Mouse (Mus musculus) stomach, postnatal 0 days (tissue): ENCODE measurements around the gene Rab4b. TPM values are rescaled to one million over a fixed set of nuclear protein-coding genes. Genes with fewer than 3 reads are reported as not detected.

Experiments used
- ATAC-seq: fragments of 200-750 bp; cut with Nextera tagmentation; 2 replicates; pipeline ENCODE4 v1.8.0; 2017; ENCODE audit not compliant: low FRiP score, low TSS enrichment
- DNase-seq: peaks from one replicate; pipeline ENCODE4 v3.0.0-alpha.2; 2016; ENCODE audit warnings: low spot score
- H3K27ac ChIP-seq: fragments of 300-500 bp; sonication (generic); replicated peaks from 2 replicates; pipeline ENCODE4 v1.5.1; 2014; ENCODE audit warnings: mild to moderate bottlenecking, control low read depth
- H3K27me3 ChIP-seq: fragments of 300-500 bp; sonication (generic); 2 replicates; pipeline ENCODE4 v1.6.1; 2014; ENCODE audit warnings: low read length; ENCODE audit not compliant: control insufficient read depth, insufficient read depth
- H3K36me3 ChIP-seq: fragments of 300-500 bp; sonication (generic); 2 replicates; pipeline ENCODE4 v1.6.1; 2014; ENCODE audit warnings: low read length, mixed read lengths; ENCODE audit not compliant: control insufficient read depth, insufficient read depth
- H3K4me1 ChIP-seq: fragments of 300-500 bp; sonication (generic); replicated peaks from 2 replicates; pipeline ENCODE4 v1.6.1; 2014; ENCODE audit warnings: antibody characterized with exemption; ENCODE audit not compliant: control insufficient read depth, insufficient read depth
- H3K4me2 ChIP-seq: fragments of 300-500 bp; sonication (generic); replicated peaks from 2 replicates; pipeline ENCODE4 v1.6.1; 2014; ENCODE audit warnings: low read depth, mild to moderate bottlenecking, control low read depth, moderate library complexity
- H3K4me3 ChIP-seq: fragments of 300-500 bp; sonication (generic); 2 replicates; pipeline ENCODE4 v1.5.1; 2014; ENCODE audit warnings: low read depth, low read length, control low read depth
- H3K9ac ChIP-seq: fragments of 300-500 bp; sonication (generic); 2 replicates; pipeline ENCODE4 v1.6.1; 2014; ENCODE audit warnings: mild to moderate bottlenecking, low read length, control low read depth, mixed read lengths
- H3K9me3 ChIP-seq: fragments of 300-500 bp; sonication (generic); 2 replicates; pipeline ENCODE4 v1.6.1; 2016; ENCODE audit warnings: low read length; ENCODE audit not compliant: control insufficient read depth
- CTCF ChIP-seq: IDR thresholded peaks from 2 replicates; pipeline ENCODE4 v1.5.1; 2016; ENCODE audit warnings: antibody characterized with exemption, low read depth, mild to moderate bottlenecking, moderate library complexity
- EP300 ChIP-seq: optimal IDR thresholded peaks from 2 replicates; pipeline ENCODE3; 2016; ENCODE audit warnings: antibody characterized with exemption
- WGBS: fragments of 180-500 bp; shearing (Covaris S2); extraction: QIAGEN DNeasy Blood & Tissue Kit; methylation state at CpG from one replicate; pipeline ENCODE4 v1.1.7; 2014; 5-methylcytosine and 5-hydroxymethylcytosine counted together
- polyA plus RNA-seq: library from polyadenylated mRNA; unstranded; fragments of >200 nt; fragmentation: Nextera tagmentation; extraction: Ambion mirVana; gene quantifications from 2 replicates; pipeline ENCODE4 v1.2.1, GENCODE M21; 2015

Rab4b gene
- 70.7 and 72.2 TPM in 2 replicates for polyA plus RNA-seq

- H3K27ac ChIP-seq, result peak within 1 kb of the TSS; percentile 93
- peak within 1 kb of the TSS; percentile 72 for H3K4me3 ChIP-seq
- peak within 1 kb of the TSS; percentile 68 for H3K9ac ChIP-seq
- peak; percentile 100 for DNase-seq
- H3K4me2 ChIP-seq, result peak within 1 kb of the TSS; percentile 55
- H3K9me3 ChIP-seq, result no peaks in the 10 kb centered on the region
- H3K36me3 ChIP-seq, result peaks cover 4% of the 10 kb centered on the region; the same call in 1 of the 2 replicates
- H3K27me3 ChIP-seq, result no peaks in the 10 kb centered on the region
- TF ChIP-seq CTCF (peak; percentile 79), EP300 (peak; percentile 50)
- ATAC-seq, result peak; percentile 98
- under 1% methylated on average over 50 of the region's 53 CpGs for WGBS
- no peaks in the 10 kb centered on the region; the same call in 1 of the 2 replicates for H3K4me1 ChIP-seq
Measured at GRCm38 (mm10) chr7:27178324-27179216, at the start of gene Rab4b. Gene Rab4b, minus strand, starts transcription at chr7:27178896.

GRCm38 (mm10) chr7:27228281-27228821 is 49.7 kb upstream of the Rab4b start, which contains the start of gene Itpkc:
Gene Itpkc, minus strand, starts transcription at chr7:27228661.
- no peaks in the 10 kb centered on the region for H3K27me3 ChIP-seq
- peak within 1 kb of the TSS; percentile 82 for H3K4me3 ChIP-seq
- H3K4me2 ChIP-seq, result peak within 1 kb of the TSS; percentile 78
- peaks cover 3% of the 10 kb centered on the region for H3K4me1 ChIP-seq
- no peaks in the 10 kb centered on the region for H3K9me3 ChIP-seq
- DNase-seq (peak; percentile 98), ATAC-seq (peak; percentile 85)
- H3K9ac ChIP-seq, result peak within 1 kb of the TSS; percentile 87
- H3K36me3 ChIP-seq, result no peaks in the 10 kb centered on the region
- TF ChIP-seq CTCF, result peak; percentile 38; the same call in 1 of the 2 replicates
- peak; percentile 22 for TF ChIP-seq EP300
- H3K27ac ChIP-seq, result peak within 1 kb of the TSS; percentile 93
- under 1% methylated on average over 48 of the region's 49 CpGs for WGBS

GRCm38 (mm10) chr7:27227676-27228075 is 49.0 kb upstream of the Rab4b start:
- Histone ChIP-seq H3K9ac (peak overlapping the region; percentile 87), H3K4me1 (peaks cover 3% of the 10 kb centered on the region; the same call in 1 of the 2 replicates), H3K4me3 (peak overlapping the region; percentile 82), H3K4me2 (peak overlapping the region; percentile 78), H3K27ac (peak overlapping the region; percentile 93), H3K27me3 (no peaks in the 10 kb centered on the region), H3K36me3 (no peaks in the 10 kb centered on the region), H3K9me3 (no peaks in the 10 kb centered on the region)
- 2% methylated on average over 10 of the region's 10 CpGs for WGBS
- no peak for ATAC-seq
- no peak for DNase-seq
- TF ChIP-seq CTCF (no peak), EP300 (no peak)

GRCm38 (mm10) chr7:27227276-27227675 is 48.6 kb upstream of the Rab4b start:
- no peaks in the 10 kb centered on the region for H3K36me3 ChIP-seq
- peaks cover 3% of the 10 kb centered on the region; the same call in 1 of the 2 replicates for H3K4me1 ChIP-seq
- H3K9ac ChIP-seq, result peak overlapping the region; percentile 87
- DNase-seq, result no peak
- no peaks in the 10 kb centered on the region for H3K27me3 ChIP-seq
- H3K4me2 ChIP-seq, result peak overlapping the region; percentile 78
- H3K4me3 ChIP-seq, result peak overlapping the region; percentile 82
- no peak for ATAC-seq
- 25% methylated on average over 9 of the region's 9 CpGs for WGBS
- H3K9me3 ChIP-seq, result no peaks in the 10 kb centered on the region
- no peak for TF ChIP-seq EP300
- TF ChIP-seq CTCF, result no peak
- H3K27ac ChIP-seq, result peak overlapping the region; percentile 93

GRCm38 (mm10) chr7:27224877-27225575 is 46.3 kb upstream of the Rab4b start:
- H3K9me3 ChIP-seq, result no peaks in the 10 kb centered on the region
- 0 out of 2 replicates have a peak overlapping the region, but pooled peaks have one; percentile 35 for H3K9ac ChIP-seq
- peak; percentile 67 for ATAC-seq
- TF ChIP-seq EP300 (peak; percentile 77), CTCF (no peak)
- no peaks in the 10 kb centered on the region for H3K27me3 ChIP-seq
- 42% methylated on average over 11 of the region's 11 CpGs for WGBS
- peak overlapping the region; percentile 59 for H3K27ac ChIP-seq
- peak; percentile 88 for DNase-seq
- H3K4me3 ChIP-seq, result peak overlapping the region; percentile 82; the same call in 1 of the 2 replicates
- H3K4me2 ChIP-seq, result peak overlapping the region; percentile 78
- peaks cover 3% of the 10 kb centered on the region; the same call in 1 of the 2 replicates for H3K4me1 ChIP-seq
- peaks cover under 1% of the 10 kb centered on the region; the same call in 1 of the 2 replicates for H3K36me3 ChIP-seq
